Mouse (Mus musculus) heart, embryonic 14.5 days (tissue): Measurements from ENCODE around the gene Gm15517. TPM values are rescaled to one million over a fixed set of nuclear protein-coding genes. Genes with fewer than 3 reads are reported as not detected.

ENCODE experiments used
- ATAC-seq: fragments of 200-750 bp; cut with Nextera tagmentation; 2 replicates; pipeline ENCODE4 v1.8.0; 2017; ENCODE audit warnings: low read depth, moderate TSS enrichment; ENCODE audit not compliant: insufficient number of reproducible peaks, insufficient read depth, low FRiP score
- H3K27ac ChIP-seq, 2 experiments: fragments of 200-500 bp in 1 of 2; fragments of 300-500 bp in 1 of 2; sonication (generic) in 1 of 2; replicated peaks in 1 of 2; 2 replicates each; pipeline ENCODE4 v1.5.1; 2012 to 2014; ENCODE audit warnings: low read depth in 2 of 2, low read length in 2 of 2, control low read depth in 1 of 2, mild to moderate bottlenecking in 1 of 2, mixed read lengths in 1 of 2; ENCODE audit not compliant: control insufficient read depth in 1 of 2, insufficient read depth in 1 of 2
- H3K27me3 ChIP-seq: fragments of 300-500 bp; sonication (generic); 2 replicates; pipeline ENCODE4 v1.6.1; 2014; ENCODE audit warnings: mild to moderate bottlenecking, low read length, control low read depth; ENCODE audit not compliant: control insufficient read depth, insufficient read depth
- H3K36me3 ChIP-seq: fragments of 300-500 bp; sonication (generic); 2 replicates; pipeline ENCODE4 v1.6.1; 2014; ENCODE audit warnings: mild to moderate bottlenecking, control low read depth, low read length, mixed read lengths; ENCODE audit not compliant: control insufficient read depth, insufficient read depth
- H3K4me1 ChIP-seq, 2 experiments: fragments of 200-500 bp in 1 of 2; fragments of 300-500 bp in 1 of 2; sonication (generic) in 1 of 2; 2 replicates each; pipeline ENCODE4 v1.6.1; 2012 to 2014; ENCODE audit warnings: low read length in 2 of 2, control low read depth in 1 of 2, mixed read lengths in 1 of 2; ENCODE audit not compliant: control insufficient read depth in 2 of 2, insufficient read depth in 2 of 2
- H3K4me2 ChIP-seq: fragments of 300-500 bp; sonication (generic); 2 replicates; pipeline ENCODE4 v1.6.1; 2014; ENCODE audit warnings: mild to moderate bottlenecking, low read length
- H3K4me3 ChIP-seq, 2 experiments: fragments of 200-500 bp in 1 of 2; fragments of 300-500 bp in 1 of 2; sonication (generic) in 1 of 2; 2 replicates each; pipeline ENCODE4 v1.5.1; 2012 to 2014; ENCODE audit warnings: low read length in 2 of 2, mild to moderate bottlenecking in 2 of 2, control low read depth in 1 of 2, low read depth in 1 of 2, moderate library complexity in 1 of 2; ENCODE audit not compliant: control insufficient read depth in 1 of 2, insufficient read depth in 1 of 2
- H3K9ac ChIP-seq: fragments of 300-500 bp; sonication (generic); 2 replicates; pipeline ENCODE4 v1.6.1; 2014; ENCODE audit warnings: mild to moderate bottlenecking, low read length
- H3K9me3 ChIP-seq: fragments of 300-500 bp; sonication (generic); 2 replicates; pipeline ENCODE4 v1.6.1; 2016; ENCODE audit warnings: low read length, control low read depth; ENCODE audit not compliant: control insufficient read depth
- WGBS: fragments of 180-500 bp; shearing (Covaris S2); extraction: QIAGEN DNeasy Blood & Tissue Kit; methylation state at CpG from one replicate; pipeline ENCODE4 v1.1.7; 2014; 5-methylcytosine and 5-hydroxymethylcytosine counted together
- polyA plus RNA-seq: library from polyadenylated mRNA; unstranded; fragments of >200 nt; fragmentation: Nextera tagmentation; extraction: Ambion mirVana; gene quantifications from 2 replicates; pipeline ENCODE4 v1.2.1, GENCODE M21; 2014

The Gm15517 gene
- polyA plus RNA-seq, 1 experiment from 2014 or later, result not detected

DNA sequence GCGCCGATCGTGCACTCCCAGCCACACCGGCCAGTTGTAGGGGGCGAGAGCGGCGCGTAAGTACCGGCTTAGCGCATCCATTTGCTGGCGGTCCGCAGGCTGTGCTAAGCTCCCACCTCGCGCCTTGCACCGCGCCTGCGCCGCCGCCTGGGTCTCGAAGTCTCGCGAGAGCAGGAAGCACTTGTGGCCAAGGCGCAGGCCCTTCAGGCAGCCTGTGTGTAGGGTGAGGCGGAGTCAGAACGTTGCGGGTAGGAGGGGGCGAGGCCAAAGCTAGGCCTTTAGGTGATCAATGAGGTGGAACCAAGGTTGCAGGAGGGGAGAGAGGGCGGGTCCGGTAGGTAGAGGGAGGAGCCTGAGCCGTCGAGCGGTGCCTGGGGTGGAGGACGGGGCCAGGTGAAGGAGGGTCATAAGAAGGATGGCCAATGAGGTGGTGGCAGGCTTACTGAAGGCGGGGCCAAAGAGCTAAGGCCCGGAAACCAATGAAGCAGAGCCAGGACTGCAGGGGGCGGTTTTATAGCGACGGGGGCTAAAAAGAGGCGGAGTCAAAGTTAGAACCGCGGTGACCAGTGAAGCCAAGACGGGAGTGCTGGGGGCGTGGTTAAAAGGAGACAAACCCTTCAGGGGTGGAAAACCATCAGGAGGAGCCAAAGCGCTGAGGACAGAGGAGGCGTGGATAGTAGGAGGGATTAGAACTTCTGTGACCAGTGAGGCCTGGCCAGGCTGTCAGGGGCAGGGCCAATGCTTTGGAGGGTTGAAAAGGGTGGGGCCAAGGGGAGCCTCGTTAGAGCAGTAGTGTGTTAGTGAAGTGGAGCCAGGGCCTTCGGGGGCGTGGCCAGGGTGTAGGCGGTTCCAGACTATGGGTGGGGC is 43.8 kb downstream of the Gm15517 start:
- Histone ChIP-seq H3K4me3 (peak overlapping the region; percentile 58 to 71), H3K27me3 (peaks cover 35% of the 10 kb centered on the region), H3K4me1 (peaks cover 3 to 7% of the 10 kb centered on the region in 2 experiments; a peak in 3 of 4 replicates), H3K9ac (peak overlapping the region; percentile 89), H3K36me3 (no peaks in the 10 kb centered on the region), H3K4me2 (peak overlapping the region; percentile 90), H3K9me3 (no peaks in the 10 kb centered on the region), H3K27ac (peak overlapping the region; percentile 61 to 84)
- peak; percentile 93 for ATAC-seq
- under 1% methylated on average over 49 of the region's 49 CpGs for WGBS

DNA sequence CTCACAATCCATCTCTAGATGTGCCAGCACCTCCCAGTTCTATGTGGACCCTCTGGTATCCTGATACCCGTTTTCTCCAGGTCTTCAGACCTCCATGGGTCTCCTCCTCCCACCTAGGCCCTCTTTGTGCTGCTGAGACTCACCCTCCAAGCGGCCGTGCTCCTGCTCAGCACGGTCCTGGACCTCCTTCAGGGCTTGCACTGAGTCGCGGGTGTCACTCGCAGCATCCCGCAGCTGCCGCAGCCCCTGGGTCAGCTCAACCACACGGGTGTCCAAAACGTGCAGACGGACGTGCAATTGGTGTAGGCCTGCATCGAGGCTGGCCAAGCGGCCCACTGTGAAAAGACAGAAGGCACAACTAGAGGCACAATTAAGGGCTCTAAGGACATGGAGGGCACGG is 44.4 kb downstream of the Gm15517 start:
- H3K4me2 ChIP-seq, result peak overlapping the region; percentile 90
- H3K4me3 ChIP-seq, result peak overlapping the region; percentile 58 to 71; a peak in 3 of 4 replicates
- 0 out of 4 replicates have a peak overlapping the region, but pooled peaks of 1 of the 2 experiments have one; percentile 45 for H3K27ac ChIP-seq
- ATAC-seq, result no peak
- no peaks in the 10 kb centered on the region for H3K9me3 ChIP-seq
- H3K4me1 ChIP-seq, result peaks cover 3 to 12% of the 10 kb centered on the region in 2 experiments; a peak in 3 of 4 replicates
- H3K9ac ChIP-seq, result no peak overlapping the region
- H3K27me3 ChIP-seq, result peaks cover 38% of the 10 kb centered on the region
- H3K36me3 ChIP-seq, result no peaks in the 10 kb centered on the region
- 13% methylated on average over 16 of the region's 16 CpGs for WGBS

DNA sequence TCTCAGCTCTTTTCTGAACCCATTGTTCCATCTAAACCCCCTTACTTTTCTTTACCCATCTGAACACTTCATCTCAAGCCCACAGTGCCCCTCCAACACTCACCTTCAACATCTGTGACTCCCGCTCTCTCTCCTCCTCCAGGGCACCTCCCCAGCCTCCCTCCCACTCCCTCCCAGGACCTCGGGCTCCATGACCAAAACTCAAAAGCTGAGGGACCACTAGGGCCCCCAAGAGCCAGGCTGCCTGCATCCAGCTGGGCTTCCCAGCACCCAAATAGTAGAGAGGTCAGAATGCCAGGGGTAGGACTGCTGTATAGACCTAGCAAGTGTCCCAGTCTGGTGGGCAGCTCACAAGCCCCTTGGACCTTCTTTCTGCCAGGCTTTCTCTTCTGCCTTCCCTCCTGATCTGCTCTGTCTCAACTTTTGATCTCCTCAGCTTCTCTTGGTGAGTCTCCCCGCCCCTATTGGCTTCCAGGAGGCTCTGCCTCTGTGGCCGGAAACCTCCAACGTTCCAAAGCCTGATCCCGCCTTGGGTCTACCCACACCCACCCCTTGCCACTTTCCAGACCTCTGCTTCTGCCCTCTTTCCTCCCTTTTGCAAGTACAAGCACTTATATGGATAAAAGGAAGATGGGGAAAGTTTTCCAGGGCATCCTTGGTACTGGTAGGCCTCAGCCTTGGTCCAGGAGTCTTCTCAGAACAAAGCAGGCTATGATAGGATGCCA is 45.4 kb downstream of the Gm15517 start, which contains the start of gene Clec11a:
Gene Clec11a (minus strand): TSS at position 387 of the 725 bp plus-strand sequence.
- Histone ChIP-seq H3K4me2 (peak within 1 kb of the TSS; percentile 90), H3K4me1 (peaks cover 3 to 19% of the 10 kb centered on the region in 2 experiments; a peak in 3 of 4 replicates), H3K36me3 (no peaks in the 10 kb centered on the region), H3K4me3 (peak within 1 kb of the TSS; percentile 58 to 71; a peak in 2 of 4 replicates), H3K9me3 (no peaks in the 10 kb centered on the region), H3K27me3 (peaks cover 45% of the 10 kb centered on the region), H3K27ac (0 out of 4 replicates have a peak within 1 kb of the TSS, but pooled peaks of 1 of the 2 experiments have one; percentile 45), H3K9ac (no peak within 1 kb of the TSS)
- 69% methylated on average over 6 of the region's 6 CpGs for WGBS
- no peak for ATAC-seq

DNA sequence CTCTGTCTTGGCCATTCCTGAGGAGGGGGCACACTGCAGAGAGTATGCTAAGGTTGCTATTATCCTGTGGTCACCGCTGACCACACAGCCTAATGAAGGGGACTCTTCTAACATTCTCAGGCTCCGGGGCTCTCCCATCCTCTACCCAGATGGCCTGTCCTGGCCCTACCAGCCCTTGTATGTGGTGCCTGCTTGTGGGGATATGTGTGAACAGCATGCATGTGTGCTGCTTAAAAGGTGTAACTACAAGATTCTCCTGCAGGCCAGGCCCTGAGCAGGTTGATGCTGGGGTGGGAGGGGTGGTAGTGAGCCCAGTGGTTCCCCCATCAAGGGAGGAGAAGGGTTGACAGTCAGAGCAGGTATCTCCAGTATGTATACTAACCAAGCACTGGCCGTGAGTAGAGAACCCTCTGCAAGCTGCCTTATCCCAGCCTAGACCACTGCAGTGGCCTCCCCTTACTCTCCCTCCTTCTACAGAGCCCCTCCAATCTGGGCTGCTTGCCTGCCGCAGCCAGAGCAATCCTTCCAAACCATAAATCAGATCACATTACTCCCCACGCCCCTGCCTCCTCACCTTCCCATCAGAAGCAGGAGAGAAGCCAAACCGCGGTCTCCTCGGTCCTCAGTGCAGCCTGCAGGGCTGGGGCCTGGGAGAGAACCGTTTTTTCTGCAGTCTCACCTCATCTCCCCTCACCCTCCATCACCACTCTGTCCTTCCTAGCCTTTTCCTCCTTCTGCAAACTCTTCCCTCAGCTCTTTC is 46.2 kb downstream of the Gm15517 start:
- WGBS, result 50% methylated on average over 9 of the region's 9 CpGs
- Histone ChIP-seq H3K27me3 (peaks cover 53% of the 10 kb centered on the region), H3K4me3 (no peak overlapping the region), H3K36me3 (no peaks in the 10 kb centered on the region), H3K27ac (no peak overlapping the region), H3K4me2 (no peak overlapping the region), H3K9me3 (no peaks in the 10 kb centered on the region), H3K9ac (no peak overlapping the region), H3K4me1 (peaks cover 3 to 22% of the 10 kb centered on the region in 2 experiments; a peak in 3 of 4 replicates)
- no peak for ATAC-seq

DNA sequence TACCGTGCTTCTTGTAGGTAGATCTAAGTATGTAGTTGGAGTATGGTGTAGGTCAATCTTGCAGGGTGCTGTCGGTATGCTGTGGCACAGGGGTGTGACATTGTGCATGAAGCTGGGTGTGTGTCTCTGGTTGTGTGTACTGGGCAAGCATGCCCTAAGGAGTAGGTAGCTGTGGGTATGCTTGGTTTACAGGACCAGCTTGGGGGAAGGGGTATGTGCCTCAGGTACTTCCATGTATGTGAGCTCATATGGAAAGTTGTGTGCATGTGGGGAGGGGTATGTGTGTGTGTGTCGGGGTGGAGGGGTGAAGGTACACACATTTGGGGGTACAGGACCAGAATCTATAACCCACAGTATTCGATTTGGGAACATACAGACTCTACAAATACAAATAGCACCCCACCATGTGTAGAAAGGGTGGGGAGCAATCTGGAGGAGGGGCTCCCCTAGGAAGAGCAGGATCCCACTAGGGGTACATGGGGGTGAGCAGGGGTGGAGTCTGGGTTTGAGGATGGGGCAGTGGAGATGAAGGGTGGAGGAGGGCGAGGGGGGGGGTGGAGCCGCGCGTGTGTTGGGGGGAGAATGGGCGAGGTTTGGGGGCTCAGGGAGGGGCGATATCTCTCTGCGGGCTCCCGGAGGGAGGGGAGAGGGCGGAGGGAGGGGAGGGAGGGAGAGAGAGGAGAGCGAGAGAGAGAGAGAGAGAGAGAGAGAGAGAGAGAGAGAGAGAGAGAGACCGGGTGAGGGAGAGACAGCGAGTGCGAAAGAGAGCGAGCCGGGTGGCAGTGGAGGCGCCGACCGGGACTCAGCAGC is 48.4 kb downstream of the Gm15517 start, which contains the start of gene Shank1:
Gene Shank1 (plus strand): TSS at position 779 of the 810 bp plus-strand sequence.
- WGBS, result 17% methylated on average over 14 of the region's 22 CpGs
- ATAC-seq, result no peak
- peaks cover 69% of the 10 kb centered on the region for H3K27me3 ChIP-seq
- H3K9ac ChIP-seq, result peak within 1 kb of the TSS; percentile 67
- H3K9me3 ChIP-seq, result no peaks in the 10 kb centered on the region
- peak within 1 kb of the TSS; percentile 92 for H3K4me2 ChIP-seq
- peak within 1 kb of the TSS; percentile 44 for H3K4me3 ChIP-seq
- H3K4me1 ChIP-seq, result peaks cover 3 to 15% of the 10 kb centered on the region in 2 experiments; a peak in 3 of 4 replicates
- H3K36me3 ChIP-seq, result no peaks in the 10 kb centered on the region
- no peak within 1 kb of the TSS for H3K27ac ChIP-seq

- H3K9me3 ChIP-seq, result no peaks in the 10 kb centered on the region
- H3K36me3 ChIP-seq, result no peaks in the 10 kb centered on the region
- peak overlapping the region; percentile 67 for H3K9ac ChIP-seq
- peak overlapping the region; percentile 44 for H3K4me3 ChIP-seq
- peak overlapping the region; percentile 92 for H3K4me2 ChIP-seq
- no peak for ATAC-seq
- H3K4me1 ChIP-seq, result peaks cover 3 to 15% of the 10 kb centered on the region in 2 experiments; a peak in 3 of 4 replicates
- peaks cover 69% of the 10 kb centered on the region for H3K27me3 ChIP-seq
- WGBS, result 2% methylated on average over 27 of the region's 40 CpGs
- H3K27ac ChIP-seq, result no peak overlapping the region
These were observed 49.1 kb downstream of the Gm15517 start for GRCm38 (mm10) chr7:44310285-44310877.
